Mouse (Mus musculus): Measurements from ENCODE around the gene Fignl2. TPM values are rescaled to one million over a fixed set of nuclear protein-coding genes. Genes with fewer than 3 reads are reported as not detected.
A peak's percentile ranks its signal among the peaks of the same experiment; 100 is the strongest.

Fignl2 gene
- polyA plus RNA-seq (2014; fragmentation: Nextera tagmentation; extraction: Ambion mirVana): 0.26 and 0.34 TPM in 2 replicates

- H3K4me3 ChIP-seq (ENCODE audit: low read depth, low read length): peak within 1 kb of the TSS; percentile 77
- H3K27me3 ChIP-seq (ENCODE audit: insufficient read depth, low read length): 0 out of 2 replicates have a peak, but pooled peaks cover 15% of the 10 kb centered on the region
- TF ChIP-seq CTCF (IDR thresholded peaks at IDR 0.05; ENCODE audit: low read depth): no peak
- H3K36me3 ChIP-seq (ENCODE audit: insufficient read depth): no peaks in the 10 kb centered on the region
- WGBS: under 1% methylated on average over 74 of the region's 96 CpGs
- H3K4me2 ChIP-seq: peak within 1 kb of the TSS; percentile 79
- H3K9ac ChIP-seq: peak within 1 kb of the TSS; percentile 88
- peak within 1 kb of the TSS; percentile 88 for H3K27ac ChIP-seq (ENCODE audit: low read depth)
- no peaks in the 10 kb centered on the region for H3K9me3 ChIP-seq (ENCODE audit: low read depth, low read length)
- H3K4me1 ChIP-seq (ENCODE audit: insufficient read depth): peaks cover 22% of the 10 kb centered on the region; the same call in 1 of the 2 replicates
- ATAC-seq (ENCODE audit: insufficient read depth) (peak; percentile 59), DNase-seq (no peak)
Observed at GRCm38 (mm10) chr15:101077813-101078730, at the start of gene Fignl2. Gene Fignl2, minus strand, starts transcription at chr15:101078567.

- H3K27ac ChIP-seq (ENCODE audit: low read depth): peak overlapping the region; percentile 42; the same call in 1 of the 2 replicates
- DNase-seq: peak; percentile 65
- no peaks in the 10 kb centered on the region for H3K9me3 ChIP-seq (ENCODE audit: low read depth, low read length)
- no peak for TF ChIP-seq CTCF (IDR thresholded peaks at IDR 0.05; ENCODE audit: low read depth)
- peaks cover 12% of the 10 kb centered on the region; the same call in 1 of the 2 replicates for H3K27me3 ChIP-seq (ENCODE audit: insufficient read depth, low read length)
- H3K4me3 ChIP-seq (ENCODE audit: low read depth, low read length): no peak overlapping the region
- 72% methylated on average over 12 of the region's 12 CpGs for WGBS
- H3K9ac ChIP-seq: no peak overlapping the region
- no peak overlapping the region for H3K4me2 ChIP-seq
- no peaks in the 10 kb centered on the region for H3K36me3 ChIP-seq (ENCODE audit: insufficient read depth)
- 0 out of 2 replicates have a peak, but pooled peaks have one; percentile 38 for ATAC-seq (ENCODE audit: insufficient read depth)
- peaks cover 12% of the 10 kb centered on the region; the same call in 1 of the 2 replicates for H3K4me1 ChIP-seq (ENCODE audit: insufficient read depth)
Observed at GRCm38 (mm10) chr15:101126876-101127544, 48.6 kb upstream of the Fignl2 start.

GRCm38 (mm10) chr15:101125561-101125960, 47.2 kb upstream of the Fignl2 start:
- peaks cover 12% of the 10 kb centered on the region; the same call in 1 of the 2 replicates for H3K27me3 ChIP-seq (ENCODE audit: insufficient read depth, low read length)
- H3K36me3 ChIP-seq (ENCODE audit: insufficient read depth): no peaks in the 10 kb centered on the region
- ATAC-seq (ENCODE audit: insufficient read depth): no peak
- 82% methylated on average over 6 of the region's 6 CpGs for WGBS
- H3K27ac ChIP-seq (ENCODE audit: low read depth): no peak overlapping the region
- peaks cover 4% of the 10 kb centered on the region; the same call in 1 of the 2 replicates for H3K4me1 ChIP-seq (ENCODE audit: insufficient read depth)
- H3K9ac ChIP-seq: no peak overlapping the region
- no peak overlapping the region for H3K4me2 ChIP-seq
- H3K4me3 ChIP-seq (ENCODE audit: low read depth, low read length): no peak overlapping the region
- DNase-seq: no peak
- TF ChIP-seq CTCF (IDR thresholded peaks at IDR 0.05; ENCODE audit: low read depth): no peak
- no peaks in the 10 kb centered on the region for H3K9me3 ChIP-seq (ENCODE audit: low read depth, low read length)

- ATAC-seq (ENCODE audit: insufficient read depth) (no peak), DNase-seq (no peak)
- Histone ChIP-seq H3K36me3 (ENCODE audit: insufficient read depth) (no peaks in the 10 kb centered on the region), H3K9me3 (ENCODE audit: low read depth, low read length) (no peaks in the 10 kb centered on the region), H3K9ac (no peak overlapping the region), H3K4me1 (ENCODE audit: insufficient read depth) (no peaks in the 10 kb centered on the region), H3K27ac (ENCODE audit: low read depth) (peak overlapping the region; percentile 50; the same call in 1 of the 2 replicates), H3K4me2 (no peak overlapping the region), H3K4me3 (ENCODE audit: low read depth, low read length) (no peak overlapping the region), H3K27me3 (ENCODE audit: insufficient read depth, low read length) (0 out of 2 replicates have a peak, but pooled peaks cover 2% of the 10 kb centered on the region)
- no peak for TF ChIP-seq CTCF (IDR thresholded peaks at IDR 0.05; ENCODE audit: low read depth)
- 51% methylated on average over 4 of the region's 4 CpGs for WGBS
Observed at GRCm38 (mm10) chr15:101123202-101123601, 44.8 kb upstream of the Fignl2 start.

- no peaks in the 10 kb centered on the region for H3K9me3 ChIP-seq (ENCODE audit: low read depth, low read length)
Observed at GRCm38 (mm10) chr15:101122290-101122589, 43.9 kb upstream of the Fignl2 start.

GRCm38 (mm10) chr15:101121411-101122289, 43.3 kb upstream of the Fignl2 start:
- H3K9me3 ChIP-seq (ENCODE audit: low read depth, low read length): no peaks in the 10 kb centered on the region
- H3K4me1 ChIP-seq (ENCODE audit: insufficient read depth): no peaks in the 10 kb centered on the region
- no peak overlapping the region for H3K4me2 ChIP-seq
- TF ChIP-seq CTCF (IDR thresholded peaks at IDR 0.05; ENCODE audit: low read depth): no peak
- H3K9ac ChIP-seq: no peak overlapping the region
- H3K27ac ChIP-seq (ENCODE audit: low read depth): no peak overlapping the region
- no peak for ATAC-seq (ENCODE audit: insufficient read depth)
- H3K27me3 ChIP-seq (ENCODE audit: insufficient read depth, low read length): no peaks in the 10 kb centered on the region
- H3K36me3 ChIP-seq (ENCODE audit: insufficient read depth): no peaks in the 10 kb centered on the region
- 68% methylated on average over 9 of the region's 9 CpGs for WGBS
- no peak overlapping the region for H3K4me3 ChIP-seq (ENCODE audit: low read depth, low read length)
- DNase-seq: no peak

More at GRCm38 (mm10) chr15:101122290-101122589, 43.9 kb upstream of the Fignl2 start:
- H3K27me3 ChIP-seq (ENCODE audit: insufficient read depth, low read length): 0 out of 2 replicates have a peak, but pooled peaks cover 2% of the 10 kb centered on the region
- WGBS: 21% methylated on average over 2 of the region's 2 CpGs
- H3K4me3 ChIP-seq (ENCODE audit: low read depth, low read length): no peak overlapping the region
- no peaks in the 10 kb centered on the region for H3K36me3 ChIP-seq (ENCODE audit: insufficient read depth)
- ATAC-seq (ENCODE audit: insufficient read depth) (no peak), DNase-seq (no peak)
- H3K27ac ChIP-seq (ENCODE audit: low read depth): no peak overlapping the region
- no peak overlapping the region for H3K4me2 ChIP-seq
- peak; percentile 41 for TF ChIP-seq CTCF (IDR thresholded peaks at IDR 0.05; ENCODE audit: low read depth)
- H3K4me1 ChIP-seq (ENCODE audit: insufficient read depth): no peaks in the 10 kb centered on the region
- no peak overlapping the region for H3K9ac ChIP-seq

All from lung, embryonic 14.5 days (tissue).